Mouse (Mus musculus): ENCODE data around the gene Pgam1.
"Not testable (repeated sequence)": the region's sequence is repeated elsewhere in the genome, so short reads cannot be mapped to it uniquely, and the experiment has no call there.

Pgam1 gene

GRCm38 (mm10) chr19:41911178-41912073 lies at the start of gene Pgam1:
TSS of gene Pgam1 (plus strand) at chr19:41911923.
- peak; percentile 95 for DNase-seq

GRCm38 (mm10) chr19:41866707-41867106 lies 45.0 kb upstream of the Pgam1 start:
- DNase-seq, result no peak

- DNase-seq, result no peak
Observed at GRCm38 (mm10) chr19:41869296-41869695, 42.4 kb upstream of the Pgam1 start.

DNA sequence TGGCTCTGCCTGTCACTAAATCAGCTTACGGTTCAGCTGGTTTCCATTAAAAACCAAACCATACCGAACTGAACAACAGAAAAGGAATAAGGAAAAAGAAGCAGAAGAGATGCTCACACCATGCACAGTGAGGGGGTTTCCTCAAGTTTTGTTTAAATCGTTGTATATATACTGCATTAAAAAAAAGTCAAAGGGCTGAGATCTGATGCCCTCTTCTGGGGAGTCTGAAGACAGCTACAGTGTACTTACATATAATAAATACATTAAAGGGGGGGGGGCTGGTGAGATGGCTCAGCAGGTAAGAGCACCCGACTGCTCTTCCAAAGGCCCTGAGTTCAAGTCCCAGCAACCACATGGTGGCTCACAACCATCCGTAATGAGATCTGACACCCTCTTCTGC lies 41.8 kb upstream of the Pgam1 start:
- DNase-seq, result not testable (repeated sequence)

- DNase-seq, result no peak
Observed at GRCm38 (mm10) chr19:41872285-41872684, 39.4 kb upstream of the Pgam1 start.

- no peak for DNase-seq
Observed at GRCm38 (mm10) chr19:41874356-41874755, 37.4 kb upstream of the Pgam1 start.

- DNase-seq, result no peak
Observed at GRCm38 (mm10) chr19:41881842-41882241, 29.9 kb upstream of the Pgam1 start.

GRCm38 (mm10) chr19:41883882-41884281 lies 27.8 kb upstream of the Pgam1 start:
- no peak for DNase-seq

DNA sequence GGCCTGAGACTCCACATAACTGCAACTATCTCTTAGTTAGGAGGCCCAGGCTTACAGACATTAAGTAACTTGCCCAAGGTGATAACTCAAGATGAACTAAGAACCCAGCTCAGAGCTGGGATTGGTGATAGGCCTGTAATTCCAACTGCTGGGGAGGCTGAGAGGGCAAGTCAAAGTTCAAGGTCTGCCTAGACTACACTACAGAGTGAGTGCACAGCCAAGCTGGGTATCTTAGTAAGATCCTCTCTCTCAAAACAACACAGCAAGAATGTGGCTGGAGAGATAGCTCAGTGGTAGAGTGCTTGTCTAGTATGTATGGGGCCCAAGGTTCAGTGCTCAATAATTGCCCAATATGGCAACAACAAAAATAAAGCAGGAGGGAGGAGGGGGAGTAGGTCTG lies 23.5 kb upstream of the Pgam1 start:
- DNase-seq, result no peak

DNA sequence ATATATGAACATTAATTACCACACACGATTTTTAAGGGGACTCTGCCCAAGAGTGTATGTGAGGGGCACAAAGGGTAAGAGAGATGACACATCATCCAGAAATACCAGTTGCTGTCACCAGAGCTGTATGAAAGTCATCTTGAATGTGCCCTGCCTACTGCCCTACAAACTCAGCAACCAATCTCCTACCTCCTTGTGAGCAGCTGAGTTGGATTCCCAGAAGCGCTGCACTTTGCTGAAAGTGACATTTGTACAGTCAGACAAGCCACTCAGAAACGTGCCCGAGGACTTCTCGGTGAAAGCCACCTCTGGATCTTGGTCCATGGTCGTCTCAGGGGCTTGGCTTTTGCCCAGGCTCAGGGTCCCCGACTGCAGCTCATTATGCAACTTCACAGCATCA lies 16.8 kb upstream of the Pgam1 start:
- no peak for DNase-seq

DNA sequence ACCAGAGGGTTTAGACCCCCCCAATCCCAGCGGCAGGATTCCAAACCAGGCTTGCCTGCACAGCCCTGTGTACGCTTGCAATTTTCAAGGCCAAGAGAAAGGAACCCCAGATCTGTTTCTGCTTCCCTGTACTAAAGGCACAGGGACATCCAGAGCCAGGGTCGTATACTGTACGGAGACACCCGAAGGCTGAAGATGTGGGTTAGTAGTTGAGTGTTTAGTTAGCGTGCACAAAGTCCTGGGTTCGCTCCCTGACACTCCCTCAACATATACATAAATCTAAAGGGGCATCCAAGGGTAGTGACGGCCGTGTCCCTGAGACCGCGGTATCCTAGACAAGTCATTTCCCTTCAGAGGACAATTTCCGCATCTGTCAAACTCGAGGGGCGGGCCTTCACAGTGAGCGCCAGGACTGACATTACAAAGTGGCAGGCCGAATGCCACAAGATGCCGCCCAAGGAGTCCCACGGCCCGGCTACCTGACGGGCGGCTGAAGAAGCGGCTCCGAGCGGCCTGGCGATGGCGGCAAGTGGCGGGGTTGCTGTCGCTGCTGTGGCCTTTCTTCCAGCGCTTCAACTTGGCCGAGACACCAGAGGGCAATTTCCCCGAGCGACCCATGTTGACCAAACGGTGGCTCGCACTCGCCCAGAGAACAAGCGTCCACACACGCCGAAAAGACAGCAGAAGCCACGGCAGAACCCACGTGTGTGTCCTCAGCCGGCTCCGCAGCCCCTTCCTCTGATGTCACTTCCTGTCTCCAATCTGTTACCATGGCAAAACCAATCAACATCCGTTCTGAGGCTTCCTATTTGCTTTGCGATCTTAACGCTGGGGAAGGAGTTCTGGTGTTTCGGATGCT lies 16.0 kb upstream of the Pgam1 start, which contains the start of gene Rrp12:
Rrp12 (minus strand) TSS at position 714 of the 859 bp plus-strand sequence.
- peak; percentile 78 for DNase-seq

GRCm38 (mm10) chr19:41896319-41896711 lies 15.4 kb upstream of the Pgam1 start:
- no peak for DNase-seq

DNA sequence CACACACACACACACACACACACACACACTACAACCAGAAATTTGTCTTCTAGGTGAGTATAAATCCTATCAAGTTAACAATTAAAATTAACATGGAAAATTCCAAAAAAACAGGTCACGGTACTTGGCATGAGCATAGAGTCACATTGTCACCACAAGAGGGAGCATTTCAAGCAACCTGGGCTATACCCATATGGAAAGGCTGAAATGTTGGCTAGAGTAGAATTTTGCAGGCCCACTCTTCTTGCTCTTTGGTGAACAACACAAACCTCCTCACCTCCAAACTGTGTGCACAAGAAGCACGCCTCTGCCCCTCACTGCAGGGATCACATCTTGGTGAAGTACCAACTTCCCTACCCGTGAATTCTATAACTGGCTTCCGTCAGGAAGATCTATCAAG lies 12.9 kb upstream of the Pgam1 start:
- peak; percentile 52 for DNase-seq

- no peak for DNase-seq
Observed at GRCm38 (mm10) chr19:41900495-41901090, 11.1 kb upstream of the Pgam1 start.

DNA sequence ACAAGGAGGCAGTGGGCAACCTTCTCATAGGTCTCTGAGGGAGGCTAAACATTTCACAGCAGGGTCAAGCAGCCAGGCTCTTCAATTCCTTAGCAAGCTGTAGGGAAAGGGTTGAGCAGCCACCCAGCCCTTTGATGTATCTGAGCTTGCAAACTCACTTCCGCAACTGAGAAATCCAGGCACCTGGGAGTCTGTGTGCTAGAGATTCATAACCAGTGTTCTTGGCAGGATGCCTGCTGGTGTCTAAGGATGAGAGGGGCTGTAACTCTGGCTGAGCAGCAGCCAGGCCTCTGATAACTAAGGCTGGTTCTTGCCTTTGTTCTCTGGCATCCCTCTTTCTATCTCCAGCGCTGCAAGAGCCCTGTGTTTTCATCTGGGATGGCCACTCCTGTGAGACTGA lies 10.0 kb upstream of the Pgam1 start:
- no peak for DNase-seq

- DNase-seq, result no peak
Observed at GRCm38 (mm10) chr19:41902848-41903593, 8.7 kb upstream of the Pgam1 start.

DNA sequence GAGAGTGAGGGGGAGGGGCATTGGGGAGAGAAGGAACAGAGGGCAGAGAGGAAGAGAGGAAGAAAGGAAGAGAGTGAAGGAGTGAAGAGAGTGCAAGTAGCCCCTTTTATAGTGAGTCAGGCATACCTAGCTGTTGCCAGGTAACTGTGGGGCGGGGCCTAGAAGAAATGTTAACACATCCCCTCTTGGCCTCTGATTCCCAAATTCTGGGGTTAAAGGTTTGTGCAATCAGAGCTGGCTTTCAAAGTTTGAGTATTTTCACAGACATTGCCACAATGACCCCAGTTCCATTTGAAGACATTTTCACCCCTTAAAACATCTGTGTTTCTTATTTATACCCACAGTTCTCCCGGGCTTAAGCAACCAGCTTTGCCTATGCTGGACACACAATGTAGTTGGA lies 6.5 kb upstream of the Pgam1 start:
- no peak for DNase-seq

DNA sequence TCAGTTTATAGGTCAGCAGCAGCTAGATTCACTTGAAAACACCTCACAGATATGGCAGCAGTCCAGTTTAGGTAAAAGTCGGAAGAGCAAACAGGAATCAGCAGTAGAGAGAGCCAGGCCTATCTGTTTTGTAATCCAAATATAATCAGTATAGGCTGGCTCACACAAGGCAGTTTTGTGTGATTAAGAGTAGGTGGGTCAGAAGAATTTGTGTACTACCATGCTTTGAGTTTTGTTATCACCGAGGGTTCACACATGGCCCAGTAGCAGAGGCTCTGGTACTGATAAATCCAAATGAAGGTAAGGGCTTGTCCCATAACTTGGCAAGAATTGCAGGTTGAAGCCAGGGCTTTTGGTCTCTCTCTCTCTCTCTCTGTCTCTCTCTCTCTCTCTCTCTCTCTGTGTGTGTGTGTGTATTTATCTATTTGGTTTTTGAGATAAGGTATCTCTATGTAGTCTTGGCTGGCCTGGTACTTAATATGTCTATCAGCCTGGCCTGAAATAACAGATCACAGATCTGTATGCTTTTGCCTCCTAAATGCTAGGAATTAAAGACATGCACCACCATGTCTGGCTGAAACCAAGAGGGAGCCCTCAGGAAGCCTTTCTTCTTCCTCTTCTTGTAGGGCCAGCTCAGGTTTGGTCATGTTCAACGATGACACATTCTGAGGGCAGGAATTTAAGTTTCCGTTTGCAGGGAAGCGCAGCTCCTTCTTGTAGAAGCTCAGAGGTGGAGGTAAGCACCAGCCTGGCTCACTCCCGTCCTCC lies 5.2 kb upstream of the Pgam1 start:
- no peak for DNase-seq

- DNase-seq, result no peak
Observed at GRCm38 (mm10) chr19:41907079-41907760, 4.5 kb upstream of the Pgam1 start.

GRCm38 (mm10) chr19:41908736-41909135 lies 3.0 kb upstream of the Pgam1 start:
- DNase-seq, result no peak

- DNase-seq, result no peak
Observed at GRCm38 (mm10) chr19:41910396-41910795, 1.3 kb upstream of the Pgam1 start.

Measured in cerebellum, adult 8-10 months (tissue).